Mouse (Mus musculus): ENCODE data around the gene Ccdc84.
A peak's percentile ranks its signal among the peaks of the same experiment; 100 is the strongest.

The Ccdc84 gene

DNA sequence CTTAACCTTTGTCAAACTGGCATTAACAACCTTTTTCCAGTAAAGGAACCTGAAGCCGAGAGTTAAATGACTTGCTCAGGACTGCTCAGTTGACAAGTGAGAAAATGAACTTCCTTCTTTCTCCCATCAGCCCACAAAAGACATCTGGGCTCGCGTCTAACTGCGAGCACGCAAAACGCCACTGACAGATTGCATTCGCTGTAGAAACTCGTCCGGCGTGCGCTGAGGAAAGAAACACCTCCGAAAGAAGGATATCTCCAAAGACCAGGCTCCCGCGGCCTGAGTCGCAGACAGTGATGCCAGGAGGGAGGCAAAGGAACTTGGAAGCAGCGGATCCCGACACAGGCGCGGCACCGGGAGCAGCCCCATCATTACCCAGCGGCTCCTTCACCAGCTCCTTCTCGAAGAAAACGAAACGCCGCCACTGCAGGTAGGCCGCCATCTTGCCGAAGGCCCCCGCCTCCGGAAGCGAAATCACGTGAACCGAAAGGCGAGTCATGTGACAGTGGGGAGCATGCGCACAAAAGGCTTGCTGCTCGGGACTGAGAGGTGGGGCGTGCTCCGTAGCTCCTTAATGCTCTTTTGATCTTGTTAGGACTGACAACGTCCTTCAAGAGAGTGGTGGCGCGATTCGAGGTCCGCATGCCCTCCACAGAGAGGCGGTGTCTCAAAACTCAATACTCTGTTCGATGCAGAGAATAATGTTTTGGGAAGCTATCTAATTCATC lies 57.0 kb downstream of the Ccdc84 start, which contains the start of gene Vps11:
Vps11 (minus strand) TSS at position 481 of the 728 bp plus-strand sequence.
- DNase-seq (ENCODE audit: low spot score), result peak; percentile 90

Data from spleen, adult 12 weeks (tissue).